Comparison of ENCODE assay signal across 8 mouse cellular contexts in genomic region chr13:34131011-34131707, GRCm38 (mm10). TPM values are rescaled to one million over a fixed set of nuclear protein-coding genes. Genes with fewer than 3 reads are reported as not detected.
DNase-seq lines count a peak whose midpoint lies in the region; ATAC-seq and TF ChIP-seq lines count a peak whose summit lies in the region.

No protein-coding gene starts in this region.

- H3K27me3 ChIP-seq in intestine, embryonic 15.5 days (replicated peaks) = peaks cover 9% of the 10 kb centered on the region; the same call in 1 of the 2 replicates
- peaks cover 38% of the 10 kb centered on the region for H3K27me3 ChIP-seq in lung, embryonic 15.5 days
- H3K27me3 ChIP-seq in neural tube, embryonic 15.5 days (replicated peaks) = no peaks in the 10 kb centered on the region

- WGBS in intestine, embryonic 15.5 days = 1% methylated on average over 24 of the region's 24 CpGs
- WGBS in lung, embryonic 15.5 days = under 1% methylated on average over 24 of the region's 24 CpGs
- 0% methylated on average over 24 of the region's 24 CpGs for WGBS in neural tube, embryonic 15.5 days

- peak; percentile 52 for DNase-seq in layer of hippocampus, adult 11-12 months (ENCODE audit: low spot score)
- DNase-seq in layer of hippocampus, adult 9-10 months (ENCODE audit: low spot score) = no peak
- DNase-seq in brain, embryonic 14.5 days (ENCODE audit: low read depth) = peak; percentile 97
- DNase-seq in heart, adult 11 months = peak; percentile 95

- peak overlapping the region; percentile 57 for H3K9ac ChIP-seq in intestine, embryonic 15.5 days
- H3K9ac ChIP-seq in lung, embryonic 15.5 days = peak overlapping the region; percentile 54; the same call in 1 of the 2 replicates
- peak overlapping the region; percentile 68 for H3K9ac ChIP-seq in neural tube, embryonic 15.5 days (replicated peaks)

- H3K4me1 ChIP-seq in intestine, embryonic 15.5 days (replicated peaks) = peaks cover 28% of the 10 kb centered on the region
- peaks cover 33% of the 10 kb centered on the region for H3K4me1 ChIP-seq in lung, embryonic 15.5 days
- peaks cover 40% of the 10 kb centered on the region for H3K4me1 ChIP-seq in neural tube, embryonic 15.5 days

- no peak for TF ChIP-seq CTCF in brain, embryonic 14.5 days (IDR thresholded peaks at IDR 0.05; ENCODE audit: borderline replicate concordance, extremely low read depth, insufficient read depth, insufficient read length)

- H3K36me3 ChIP-seq in intestine, embryonic 15.5 days = no peaks in the 10 kb centered on the region
- H3K36me3 ChIP-seq in lung, embryonic 15.5 days = no peaks in the 10 kb centered on the region
- no peaks in the 10 kb centered on the region for H3K36me3 ChIP-seq in neural tube, embryonic 15.5 days

- H3K4me2 ChIP-seq in intestine, embryonic 15.5 days (replicated peaks) = peak overlapping the region; percentile 89
- H3K4me2 ChIP-seq in lung, embryonic 15.5 days = peak overlapping the region; percentile 93
- H3K4me2 ChIP-seq in neural tube, embryonic 15.5 days = peak overlapping the region; percentile 76

- peak overlapping the region; percentile 67 for H3K4me3 ChIP-seq in intestine, embryonic 15.5 days (replicated peaks)
- H3K4me3 ChIP-seq in lung, embryonic 15.5 days = peak overlapping the region; percentile 71
- H3K4me3 ChIP-seq in neural tube, embryonic 15.5 days (replicated peaks) = peak overlapping the region; percentile 92

- peak; percentile 46 for ATAC-seq in intestine, embryonic 15.5 days
- ATAC-seq in lung, embryonic 15.5 days (ENCODE audit: borderline replicate concordance, extremely low read depth, low FRiP score, low TSS enrichment) = peak; percentile 33; the same call in 1 of the 2 replicates
- ATAC-seq in neural tube, embryonic 15.5 days (ENCODE audit: low FRiP score) = peak; percentile 81
- no peak for ATAC-seq in erythroid progenitor cell, adult 5-6 weeks (replicated peaks; ENCODE audit: low FRiP score, poor library complexity, severe bottlenecking)

- H3K9me3 ChIP-seq in intestine, embryonic 15.5 days = no peaks in the 10 kb centered on the region
- no peaks in the 10 kb centered on the region for H3K9me3 ChIP-seq in lung, embryonic 15.5 days
- H3K9me3 ChIP-seq in neural tube, embryonic 15.5 days (replicated peaks) = no peaks in the 10 kb centered on the region

- H3K27ac ChIP-seq in intestine, embryonic 15.5 days = peak overlapping the region; percentile 74
- H3K27ac ChIP-seq in lung, embryonic 15.5 days = peak overlapping the region; percentile 62
- H3K27ac ChIP-seq in neural tube, embryonic 15.5 days (replicated peaks) = peak overlapping the region; percentile 97

- TF ChIP-seq POLR2A in brain, embryonic 14.5 days (IDR thresholded peaks at IDR 0.05; ENCODE audit: borderline replicate concordance, extremely low read depth, insufficient read depth, insufficient read length, poor library complexity, severe bottlenecking) = peak; percentile 47; the same call in 1 of the 2 replicates

RNA-seq across cellular contexts. Expression of gene Tubb2b, which starts 0.9 kb away (rescaled TPM):
- polyA plus RNA-seq in brain, embryonic 14.5 days (2012; rRNA removed) = 7,416 and 8,191 TPM in 2 replicates
- 33.5 and 34.2 TPM in 2 replicates for polyA plus RNA-seq in intestine, embryonic 15.5 days (2015; fragmentation: Nextera tagmentation; extraction: Ambion mirVana)
- polyA plus RNA-seq in lung, embryonic 15.5 days (2015; fragmentation: Nextera tagmentation; extraction: Ambion mirVana) = 18.0 and 19.7 TPM in 2 replicates
- 777 and 1,015 TPM in 2 replicates for polyA plus RNA-seq in neural tube, embryonic 15.5 days (2015; fragmentation: Nextera tagmentation; extraction: Ambion mirVana)
- total RNA-seq in erythroid progenitor cell, adult 5-6 weeks (2015; ENCODE audit: low replicate concordance) = not detected in 2 replicates
- 1.4 TPM in 1 of 2 replicates, not detected in the other for total RNA-seq in erythroid progenitor cell, adult 5-6 weeks (2017; ENCODE audit: low replicate concordance)

RNA-seq across cellular contexts. Expression of gene Psmg4, which starts 31.6 kb away (rescaled TPM):
- polyA plus RNA-seq in brain, embryonic 14.5 days (2012; rRNA removed) = 113 and 208 TPM in 2 replicates
- 71.3 and 88.2 TPM in 2 replicates for polyA plus RNA-seq in intestine, embryonic 15.5 days (2015; fragmentation: Nextera tagmentation; extraction: Ambion mirVana)
- 64.3 and 72.7 TPM in 2 replicates for polyA plus RNA-seq in lung, embryonic 15.5 days (2015; fragmentation: Nextera tagmentation; extraction: Ambion mirVana)
- polyA plus RNA-seq in neural tube, embryonic 15.5 days (2015; fragmentation: Nextera tagmentation; extraction: Ambion mirVana) = 86.8 and 96.5 TPM in 2 replicates
- 3.8 and 10.5 TPM in 2 replicates for total RNA-seq in erythroid progenitor cell, adult 5-6 weeks (2015; ENCODE audit: low replicate concordance)
- 4.4 and 36.2 TPM in 2 replicates for total RNA-seq in erythroid progenitor cell, adult 5-6 weeks (2017; ENCODE audit: low replicate concordance)

RNA-seq across cellular contexts. Expression of gene Tubb2a, which starts 53.4 kb away (rescaled TPM):
- polyA plus RNA-seq in brain, embryonic 14.5 days (2012; rRNA removed) = 3,454 and 3,966 TPM in 2 replicates
- polyA plus RNA-seq in intestine, embryonic 15.5 days (2015; fragmentation: Nextera tagmentation; extraction: Ambion mirVana) = 170 TPM in 2 replicates
- polyA plus RNA-seq in lung, embryonic 15.5 days (2015; fragmentation: Nextera tagmentation; extraction: Ambion mirVana) = 180 and 197 TPM in 2 replicates
- polyA plus RNA-seq in neural tube, embryonic 15.5 days (2015; fragmentation: Nextera tagmentation; extraction: Ambion mirVana) = 2,701 and 3,281 TPM in 2 replicates
- 27.7 and 29.6 TPM in 2 replicates for total RNA-seq in erythroid progenitor cell, adult 5-6 weeks (2015; ENCODE audit: low replicate concordance)
- total RNA-seq in erythroid progenitor cell, adult 5-6 weeks (2017; ENCODE audit: low replicate concordance) = 27.4 and 38.5 TPM in 2 replicates

Comparison
In these comparisons a context has a peak if more than half of its experiments do, and no peak if none do; other contexts are left out.
1. RNA of gene Tubb2b, which starts 0.9 kb away (polyA plus RNA-seq): 7,416 to 8,191 TPM in brain, embryonic 14.5 days and 777 to 1,015 TPM in neural tube, embryonic 15.5 days; 33.5 to 34.2 TPM in intestine, embryonic 15.5 days and 18.0 to 19.7 TPM in lung, embryonic 15.5 days; every median in the first group is over 10 times any median in the second.
2. RNA of gene Tubb2a, which starts 53.4 kb away (polyA plus RNA-seq): 3,454 to 3,966 TPM in brain, embryonic 14.5 days and 2,701 to 3,281 TPM in neural tube, embryonic 15.5 days; 180 to 197 TPM in lung, embryonic 15.5 days and 170 TPM in intestine, embryonic 15.5 days; every median in the first group is over 10 times any median in the second.
3. Peak in every context shown above with its lines, with median percentiles within 50 percentile points of each other: H3K27ac ChIP-seq, H3K4me2 ChIP-seq, H3K4me3 ChIP-seq and H3K9ac ChIP-seq.